Mouse (Mus musculus): ENCODE data around the gene Bhlhe40. TPM values are rescaled to one million over a fixed set of nuclear protein-coding genes. Genes with fewer than 3 reads are reported as not detected.

Bhlhe40 gene
- polyA plus RNA-seq, 1 experiment: 55.7 TPM

GRCm38 (mm10) chr6:108711192-108711964 lies 50.9 kb downstream of the Bhlhe40 start:
- DNase-seq (ENCODE audit: extremely low spot score in 1 of 2, low spot score in 1 of 2): no peak

- no peak for DNase-seq (ENCODE audit: extremely low spot score in 1 of 2, low spot score in 1 of 2)
Measured at GRCm38 (mm10) chr6:108712148-108712547, 51.7 kb downstream of the Bhlhe40 start.

GRCm38 (mm10) chr6:108713175-108713974 lies 52.9 kb downstream of the Bhlhe40 start:
- DNase-seq (ENCODE audit: extremely low spot score in 1 of 2, low spot score in 1 of 2): no peak

Other genes starting within 250 kb of the Bhlhe40 start
- gene Arl8b, start 122.5 kb downstream of the Bhlhe40 start, polyA plus RNA-seq (2012; rRNA removed): 78.8 and 80.1 TPM in 2 replicates
- 11.6 TPM in 2 replicates for gene Edem1, start 168.0 kb downstream of the Bhlhe40 start, polyA plus RNA-seq (2012; rRNA removed)

Measured in frontal cortex, adult 2 months (tissue).